Mouse (Mus musculus) small intestine, adult 2 months (tissue): Measurements from ENCODE around the gene Bbs1.

Experiments used
- CTCF ChIP-seq: fragments of 200-500 bp; IDR thresholded peaks from 2 replicates; pipeline ENCODE4 v1.5.1; 2012; ENCODE audit warnings: low read depth, mild to moderate bottlenecking, control low read depth, inconsistent platforms, low read length, moderate library complexity, mixed read lengths; ENCODE audit not compliant: insufficient replicate concordance, insufficient read length; ENCODE audit errors: extremely low read depth
- POLR2A ChIP-seq: fragments of 200-500 bp; IDR thresholded peaks from 2 replicates; pipeline ENCODE4 v1.6.1; 2012; ENCODE audit warnings: low read depth, mild to moderate bottlenecking, control low read depth, inconsistent platforms, low read length, moderate library complexity

GRCm38 (mm10) chr19:4855470-4855820 lies 51.0 kb downstream of the Bbs1 start:
- TF ChIP-seq POLR2A, result no peak
- TF ChIP-seq CTCF, result no peak
